Mouse (Mus musculus): ENCODE measurements around the gene 3830406C13Rik. TPM values are rescaled to one million over a fixed set of nuclear protein-coding genes. Genes with fewer than 3 reads are reported as not detected.

3830406C13Rik gene
- total RNA-seq, 1 experiment from 2014 or later = 40.7 TPM

GRCm38 (mm10) chr14:12341789-12342457 is 58.0 kb downstream of the 3830406C13Rik start:
- ATAC-seq (replicated peaks; ENCODE audit: low read depth, poor library complexity, severe bottlenecking) = no peak

GRCm38 (mm10) chr14:12342458-12343131 is 58.6 kb downstream of the 3830406C13Rik start:
- ATAC-seq (replicated peaks; ENCODE audit: low read depth, poor library complexity, severe bottlenecking) = no peak

GRCm38 (mm10) chr14:12343451-12343941 is 59.5 kb downstream of the 3830406C13Rik start:
- no peak for ATAC-seq (replicated peaks; ENCODE audit: low read depth, poor library complexity, severe bottlenecking)

GRCm38 (mm10) chr14:12344061-12344745 is 60.2 kb downstream of the 3830406C13Rik start:
- no peak for ATAC-seq (replicated peaks; ENCODE audit: low read depth, poor library complexity, severe bottlenecking)

- no peak for ATAC-seq (replicated peaks; ENCODE audit: low read depth, poor library complexity, severe bottlenecking)
Observed at GRCm38 (mm10) chr14:12344746-12345240, 60.8 kb downstream of the 3830406C13Rik start.

GRCm38 (mm10) chr14:12345241-12345921 is 61.4 kb downstream of the 3830406C13Rik start:
- no peak for ATAC-seq (replicated peaks; ENCODE audit: low read depth, poor library complexity, severe bottlenecking)

GRCm38 (mm10) chr14:12346011-12346864 is 62.3 kb downstream of the 3830406C13Rik start:
- ATAC-seq (replicated peaks; ENCODE audit: low read depth, poor library complexity, severe bottlenecking) = no peak

- no peak for ATAC-seq (replicated peaks; ENCODE audit: low read depth, poor library complexity, severe bottlenecking)
Observed at GRCm38 (mm10) chr14:12346865-12347600, 63.1 kb downstream of the 3830406C13Rik start.

- no peak for ATAC-seq (replicated peaks; ENCODE audit: low read depth, poor library complexity, severe bottlenecking)
Observed at GRCm38 (mm10) chr14:12348089-12348488, 64.1 kb downstream of the 3830406C13Rik start, which contains the start of gene Fezf2. Gene Fezf2 (minus strand): TSS chr14:12348189.

- no peak for ATAC-seq (replicated peaks; ENCODE audit: low read depth, poor library complexity, severe bottlenecking)
Observed at GRCm38 (mm10) chr14:12349334-12350090, 65.5 kb downstream of the 3830406C13Rik start.

GRCm38 (mm10) chr14:12350271-12350916 is 66.4 kb downstream of the 3830406C13Rik start:
- no peak for ATAC-seq (replicated peaks; ENCODE audit: low read depth, poor library complexity, severe bottlenecking)

Other genes with a start within 250 kb of the 3830406C13Rik start
- gene Gm49355, start 197 bp upstream of the 3830406C13Rik start, total RNA-seq (2017) = not detected in 2 replicates
- gene Fezf2, start 64.0 kb downstream of the 3830406C13Rik start, total RNA-seq (2017) = not detected in 2 replicates

Data from common myeloid progenitor, adult 5-6 weeks (primary cell).